ENCODE assay signal across 17 mouse cellular contexts in the genomic region with DNA sequence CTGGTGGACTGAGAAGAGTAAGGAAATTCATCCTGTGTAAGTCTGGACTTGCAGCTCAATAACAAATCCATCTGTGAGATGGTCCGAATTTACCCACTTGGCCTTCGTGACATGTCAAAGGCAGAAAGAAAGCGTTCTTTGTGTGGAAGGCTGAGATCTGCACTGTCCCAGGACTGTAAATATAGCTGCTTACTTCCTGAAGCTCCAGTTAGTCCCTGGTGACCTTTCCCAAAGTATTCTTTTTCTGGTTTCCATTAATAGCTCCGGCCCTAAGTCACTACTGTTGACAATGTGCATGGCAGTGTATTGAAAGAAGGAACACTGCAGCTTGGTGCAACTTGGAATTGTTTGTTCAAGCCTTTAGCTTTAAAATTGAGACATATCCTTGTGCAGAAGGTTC.
DNase-seq lines count a peak whose midpoint lies in the region; ATAC-seq lines count a peak whose summit lies in the region.
"Had no signal": no experiment of that assay in that cellular context is flagged by ENCODE, and none has a peak within 500 bp of the region (broad histone marks: within the 10 kb centered on the region; RNA-seq: fewer than 3 reads in every experiment).

No protein-coding gene starts in this region.

- H3K9me3 ChIP-seq in heart, embryonic 13.5 days, result no peaks in the 10 kb centered on the region
- H3K9me3 ChIP-seq: embryonic facial prominence, embryonic 12.5 days; hindbrain, embryonic 10.5 days; limb, embryonic 10.5 days; midbrain, embryonic 13.5 days had no signal

- ATAC-seq in heart, embryonic 13.5 days (ENCODE audit: extremely low read depth, insufficient number of reproducible peaks, low FRiP score, low TSS enrichment), result no peak
- ATAC-seq: midbrain, embryonic 13.5 days had no signal

- DNase-seq in embryo, embryonic 10.5 days (ENCODE audit: low spot score), result peak; percentile 26
- no peak for DNase-seq in embryo, embryonic 11 days
- DNase-seq in heart, postnatal 36 days, result no peak
- peak; percentile 45 for DNase-seq in adipocyte (ENCODE audit: low spot score)
- DNase-seq in skeletal muscle tissue, adult 2 months (ENCODE audit: low read depth, low spot score), result peak; percentile 56
- DNase-seq in adrenal gland, postnatal 25 days, result no peak
- DNase-seq in urinary bladder, postnatal 10 days (ENCODE audit: low spot score), result no peak
- DNase-seq: cerebellum, adult 11 months; cerebellum, postnatal 14 days; lung, adult 2 months had no signal

- no peak overlapping the region for H3K4me3 ChIP-seq in heart, embryonic 13.5 days
- H3K4me3 ChIP-seq: embryonic facial prominence, embryonic 12.5 days; hindbrain, embryonic 10.5 days; layer of hippocampus, adult 2 months; limb, embryonic 10.5 days; midbrain, embryonic 13.5 days had no signal

- WGBS in heart, embryonic 13.5 days, result 52% methylated on average over 4 of the region's 4 CpGs

- H3K4me2 ChIP-seq in heart, embryonic 13.5 days, result no peak overlapping the region
- H3K4me2 ChIP-seq: embryonic facial prominence, embryonic 12.5 days; liver, embryonic 11.5 days; midbrain, embryonic 13.5 days had no signal

- no peaks in the 10 kb centered on the region for H3K27me3 ChIP-seq in heart, embryonic 13.5 days (replicated peaks)
- H3K27me3 ChIP-seq: embryonic facial prominence, embryonic 12.5 days; midbrain, embryonic 13.5 days had no signal

- peaks cover 17% of the 10 kb centered on the region for H3K4me1 ChIP-seq in heart, embryonic 13.5 days
- H3K4me1 ChIP-seq: midbrain, embryonic 13.5 days had no signal

- H3K9ac ChIP-seq in heart, embryonic 13.5 days, result no peak overlapping the region
- H3K9ac ChIP-seq: embryonic facial prominence, embryonic 12.5 days; midbrain, embryonic 13.5 days had no signal

- H3K27ac ChIP-seq in heart, embryonic 13.5 days (replicated peaks), result peak overlapping the region; percentile 24; the same call in 1 of the 2 replicates
- H3K27ac ChIP-seq: embryonic facial prominence, embryonic 12.5 days; hindbrain, embryonic 10.5 days; layer of hippocampus, adult 2 months; limb, embryonic 10.5 days; midbrain, embryonic 13.5 days had no signal

- no peaks in the 10 kb centered on the region for H3K36me3 ChIP-seq in heart, embryonic 13.5 days
- H3K36me3 ChIP-seq: embryonic facial prominence, embryonic 12.5 days; hindbrain, embryonic 10.5 days; limb, embryonic 10.5 days; midbrain, embryonic 13.5 days had no signal

- intact Hi-C loops in heart, postnatal 36 days (cut with DNase I), result no loop called here

Comparison
In these comparisons a context has a peak if more than half of its experiments do, and no peak if none do; other contexts are left out.
1. DNase-seq: peak in embryo, embryonic 10.5 days (single experiment), adipocyte (single experiment) and skeletal muscle tissue, adult 2 months (single experiment); none in embryo, embryonic 11 days (single experiment), heart, postnatal 36 days (0 of 2), adrenal gland, postnatal 25 days (single experiment) and urinary bladder, postnatal 10 days (single experiment).